Mouse (Mus musculus) heart, postnatal 0 days (tissue): Measurements from ENCODE around the gene Ncbp2. TPM values are rescaled to one million over a fixed set of nuclear protein-coding genes. Genes with fewer than 3 reads are reported as not detected.
A peak's percentile ranks its signal among the peaks of the same experiment; 100 is the strongest.

Experiments
- ATAC-seq: fragments of 200-750 bp; cut with Nextera tagmentation; 2 replicates; pipeline ENCODE4 v1.8.0; 2017; ENCODE audit warnings: low read depth, moderate number of reproducible peaks, moderate library complexity; ENCODE audit not compliant: insufficient read depth
- DNase-seq: peaks from one replicate; pipeline ENCODE4 v3.0.0-alpha.2; 2016; ENCODE audit warnings: low spot score
- H3K27ac ChIP-seq: fragments of 300-500 bp; sonication (generic); 2 replicates; pipeline ENCODE4 v1.5.1; 2014; ENCODE audit warnings: low read depth, mild to moderate bottlenecking
- H3K27me3 ChIP-seq: fragments of 300-500 bp; sonication (generic); 2 replicates; pipeline ENCODE4 v1.6.1; 2014; ENCODE audit warnings: low read length, mixed read lengths; ENCODE audit not compliant: control insufficient read depth, insufficient read depth
- H3K36me3 ChIP-seq: fragments of 300-500 bp; sonication (generic); replicated peaks from 2 replicates; pipeline ENCODE4 v1.6.1; 2014; ENCODE audit warnings: low read length, mixed read lengths; ENCODE audit not compliant: control insufficient read depth, insufficient read depth
- H3K4me1 ChIP-seq: fragments of 300-500 bp; sonication (generic); 2 replicates; pipeline ENCODE4 v1.6.1; 2014; ENCODE audit warnings: antibody characterized with exemption; ENCODE audit not compliant: control insufficient read depth, insufficient read depth
- H3K4me2 ChIP-seq: fragments of 300-500 bp; sonication (generic); 2 replicates; pipeline ENCODE4 v1.6.1; 2014; ENCODE audit warnings: low read depth, mild to moderate bottlenecking, low read length, moderate library complexity
- H3K4me3 ChIP-seq: fragments of 300-500 bp; sonication (generic); 2 replicates; pipeline ENCODE4 v1.5.1; 2014; ENCODE audit warnings: low read depth, low read length
- H3K9ac ChIP-seq: fragments of 300-500 bp; sonication (generic); replicated peaks from 2 replicates; pipeline ENCODE4 v1.6.1; 2014; ENCODE audit warnings: low read depth, low read length, mixed read lengths
- H3K9me3 ChIP-seq: fragments of 300-500 bp; sonication (generic); replicated peaks from 2 replicates; pipeline ENCODE4 v1.6.1; 2016; ENCODE audit warnings: low read length; ENCODE audit not compliant: control insufficient read depth
- CTCF ChIP-seq: IDR thresholded peaks from 2 replicates; pipeline ENCODE4 v1.5.1; 2016; ENCODE audit warnings: antibody characterized with exemption, control low read depth, low read depth
- EP300 ChIP-seq: IDR thresholded peaks from 2 replicates; pipeline ENCODE4 v1.6.1; 2016; ENCODE audit warnings: antibody characterized with exemption, low read depth
- WGBS: fragments of 180-500 bp; shearing (Covaris S2); extraction: QIAGEN DNeasy Blood & Tissue Kit; methylation state at CpG from one replicate; pipeline ENCODE4 v1.1.7; 2014; 5-methylcytosine and 5-hydroxymethylcytosine counted together
- polyA plus RNA-seq: library from polyadenylated mRNA; unstranded; fragments of >200 nt; fragmentation: Nextera tagmentation; extraction: Ambion mirVana; gene quantifications from 2 replicates; pipeline ENCODE4 v1.2.1, GENCODE M21; 2015
- total RNA-seq: library from RNA; depleted of rRNA; stranded (reverse); fragments of >200 nt; gene quantifications from 2 replicates; pipeline ENCODE4 v1.2.3, GENCODE M21; 2014; ENCODE audit warnings: low replicate concordance

The Ncbp2 gene
- total and polyA plus RNA-seq, 2 experiments from 2014 or later, result 12.0 to 42.1 TPM

GRCm38 (mm10) chr16:31947333-31947732 is 980 bp upstream of the Ncbp2 start:
- no peaks in the 10 kb centered on the region for H3K9me3 ChIP-seq
- H3K27ac ChIP-seq, result peak overlapping the region; percentile 96
- peak overlapping the region; percentile 98 for H3K4me2 ChIP-seq
- WGBS, result 17% methylated on average over 8 of the region's 8 CpGs
- H3K4me3 ChIP-seq, result peak overlapping the region; percentile 83
- no peak for ATAC-seq
- peaks cover 23% of the 10 kb centered on the region for H3K4me1 ChIP-seq
- TF ChIP-seq EP300 (no peak), CTCF (no peak)
- peaks cover 14% of the 10 kb centered on the region; the same call in 1 of the 2 replicates for H3K36me3 ChIP-seq
- no peaks in the 10 kb centered on the region for H3K27me3 ChIP-seq
- peak; percentile 21 for DNase-seq
- H3K9ac ChIP-seq, result peak overlapping the region; percentile 89

GRCm38 (mm10) chr16:31947901-31948316 is 404 bp upstream of the Ncbp2 start:
- TF ChIP-seq EP300 (no peak), CTCF (no peak)
- H3K4me3 ChIP-seq, result peak overlapping the region; percentile 83

GRCm38 (mm10) chr16:31963224-31963623 is 14.9 kb downstream of the Ncbp2 start:
- ATAC-seq (no peak), DNase-seq (no peak)
- Histone ChIP-seq H3K9me3 (no peaks in the 10 kb centered on the region), H3K27ac (no peak overlapping the region), H3K36me3 (peaks cover 63% of the 10 kb centered on the region), H3K4me1 (no peaks in the 10 kb centered on the region), H3K4me3 (no peak overlapping the region), H3K27me3 (no peaks in the 10 kb centered on the region), H3K9ac (no peak overlapping the region), H3K4me2 (no peak overlapping the region)
- WGBS, result 92% methylated on average over 7 of the region's 7 CpGs
- TF ChIP-seq CTCF, result no peak

More at GRCm38 (mm10) chr16:31947901-31948316, 404 bp upstream of the Ncbp2 start:
- peak overlapping the region; percentile 98 for H3K4me2 ChIP-seq
- peaks cover 14% of the 10 kb centered on the region; the same call in 1 of the 2 replicates for H3K36me3 ChIP-seq
- H3K27me3 ChIP-seq, result no peaks in the 10 kb centered on the region
- H3K27ac ChIP-seq, result peak overlapping the region; percentile 96
- no peak; the same call in 1 of the 2 replicates for ATAC-seq
- DNase-seq, result peak; percentile 22
- H3K9me3 ChIP-seq, result no peaks in the 10 kb centered on the region
- peak overlapping the region; percentile 89 for H3K9ac ChIP-seq
- peaks cover 23% of the 10 kb centered on the region for H3K4me1 ChIP-seq
- under 1% methylated on average over 38 of the region's 38 CpGs for WGBS

- no peak for DNase-seq
- no peak overlapping the region for H3K9ac ChIP-seq
- ATAC-seq, result no peak
- H3K27ac ChIP-seq, result no peak overlapping the region
- TF ChIP-seq EP300 (no peak), CTCF (no peak)
- H3K4me3 ChIP-seq, result no peak overlapping the region
- 82% methylated on average over 4 of the region's 4 CpGs for WGBS
- no peaks in the 10 kb centered on the region for H3K27me3 ChIP-seq
- no peak overlapping the region for H3K4me2 ChIP-seq
- peaks cover 65% of the 10 kb centered on the region for H3K36me3 ChIP-seq
- no peaks in the 10 kb centered on the region for H3K4me1 ChIP-seq
- no peaks in the 10 kb centered on the region for H3K9me3 ChIP-seq
These were observed 26.9 kb downstream of the Ncbp2 start for GRCm38 (mm10) chr16:31975258-31975657.

- DNase-seq, result no peak
- Histone ChIP-seq H3K36me3 (peaks cover 40% of the 10 kb centered on the region), H3K9ac (no peak overlapping the region), H3K27ac (no peak overlapping the region), H3K9me3 (no peaks in the 10 kb centered on the region), H3K4me3 (no peak overlapping the region), H3K4me2 (no peak overlapping the region), H3K4me1 (no peaks in the 10 kb centered on the region), H3K27me3 (no peaks in the 10 kb centered on the region)
- no peak for ATAC-seq
- TF ChIP-seq CTCF, result no peak
- TF ChIP-seq EP300, result no peak
- 64% methylated on average over 3 of the region's 3 CpGs for WGBS
These were observed 31.2 kb downstream of the Ncbp2 start for GRCm38 (mm10) chr16:31979501-31979900.

- no peak for TF ChIP-seq EP300
- TF ChIP-seq CTCF, result no peak
- Histone ChIP-seq H3K27me3 (no peaks in the 10 kb centered on the region), H3K4me3 (no peak overlapping the region), H3K4me1 (no peaks in the 10 kb centered on the region), H3K27ac (no peak overlapping the region), H3K36me3 (peaks cover 35% of the 10 kb centered on the region), H3K9ac (no peak overlapping the region), H3K4me2 (no peak overlapping the region), H3K9me3 (no peaks in the 10 kb centered on the region)
- WGBS, result 79% methylated on average over 5 of the region's 5 CpGs
- no peak for DNase-seq
- no peak for ATAC-seq
These were observed 32.6 kb downstream of the Ncbp2 start for GRCm38 (mm10) chr16:31980946-31981345.
